Comparison of ENCODE assay signal across 8 mouse cellular contexts in genomic region chr9:37460961-37461340, GRCm38 (mm10). TPM values are rescaled to one million over a fixed set of nuclear protein-coding genes. Genes with fewer than 3 reads are reported as not detected.
DNase-seq lines count a peak whose midpoint lies in the region; ATAC-seq and TF ChIP-seq lines count a peak whose summit lies in the region.

No protein-coding gene starts in this region.

- peak overlapping the region; percentile 80 for H3K4me2 ChIP-seq in lung, postnatal 0 days (replicated peaks; ENCODE audit: low read depth, low read length)
- peak overlapping the region; percentile 95 for H3K4me2 ChIP-seq in stomach, embryonic 14.5 days (replicated peaks; ENCODE audit: low read depth, low read length)

- TF ChIP-seq POLR2A in cerebellum, adult 2 months (IDR thresholded peaks at IDR 0.05; ENCODE audit: borderline replicate concordance, insufficient read depth, low read length), result no peak

- no peaks in the 10 kb centered on the region; the same call in 1 of the 2 replicates for H3K27me3 ChIP-seq in cerebellum, adult 2 months (ENCODE audit: control insufficient read depth, insufficient read depth, low read length)
- peaks cover 55% of the 10 kb centered on the region for H3K27me3 ChIP-seq in lung, postnatal 0 days (replicated peaks; ENCODE audit: insufficient read depth, low read length)
- H3K27me3 ChIP-seq in limb, embryonic 10.5 days (ENCODE audit: low read depth, poor library complexity, severe bottlenecking), result peaks cover 87% of the 10 kb centered on the region
- peaks cover 59% of the 10 kb centered on the region for H3K27me3 ChIP-seq in stomach, embryonic 14.5 days (ENCODE audit: control insufficient read depth, insufficient read depth, low read length)

- H3K9me3 ChIP-seq in lung, postnatal 0 days (ENCODE audit: low read length), result no peaks in the 10 kb centered on the region
- H3K9me3 ChIP-seq in limb, embryonic 10.5 days (replicated peaks), result no peaks in the 10 kb centered on the region
- H3K9me3 ChIP-seq in stomach, embryonic 14.5 days (ENCODE audit: control insufficient read depth, low read depth, low read length), result no peaks in the 10 kb centered on the region

- 25% methylated on average over 5 of the region's 5 CpGs for WGBS in cerebellum, adult 2 months
- WGBS in lung, postnatal 0 days, result 8% methylated on average over 5 of the region's 5 CpGs
- 7% methylated on average over 5 of the region's 5 CpGs for WGBS in limb, embryonic 10.5 days
- 9% methylated on average over 5 of the region's 5 CpGs for WGBS in stomach, embryonic 14.5 days

- ATAC-seq in lung, postnatal 0 days, result no peak
- no peak for ATAC-seq in stomach, embryonic 14.5 days (ENCODE audit: insufficient number of reproducible peaks, insufficient read depth, low FRiP score, low read depth)

- no peak for TF ChIP-seq CTCF in cerebellum, adult 2 months (IDR thresholded peaks at IDR 0.05; ENCODE audit: borderline replicate concordance, insufficient read depth, low read depth, low read length)
- TF ChIP-seq CTCF in lung, postnatal 0 days (IDR thresholded peaks at IDR 0.05), result no peak

- H3K27ac ChIP-seq in cerebellum, adult 2 months (ENCODE audit: insufficient read depth, low read length), result no peak overlapping the region
- H3K27ac ChIP-seq in lung, postnatal 0 days (ENCODE audit: low read length), result no peak overlapping the region
- no peak overlapping the region for H3K27ac ChIP-seq in limb, embryonic 10.5 days
- H3K27ac ChIP-seq in stomach, embryonic 14.5 days (ENCODE audit: low read length), result no peak overlapping the region

- H3K9ac ChIP-seq in lung, postnatal 0 days (replicated peaks; ENCODE audit: low read depth), result no peak overlapping the region
- H3K9ac ChIP-seq in stomach, embryonic 14.5 days (replicated peaks; ENCODE audit: low read depth, low read length), result no peak overlapping the region

- H3K4me3 ChIP-seq in cerebellum, adult 2 months (replicated peaks; ENCODE audit: insufficient read depth, low read depth, low read length), result peak overlapping the region; percentile 44
- H3K4me3 ChIP-seq in lung, postnatal 0 days (ENCODE audit: low read depth, low read length), result peak overlapping the region; percentile 40; the same call in 1 of the 2 replicates
- H3K4me3 ChIP-seq in limb, embryonic 10.5 days, result peak overlapping the region; percentile 54
- peak overlapping the region; percentile 46 for H3K4me3 ChIP-seq in stomach, embryonic 14.5 days (ENCODE audit: low read depth, low read length)

- DNase-seq in cerebellum, adult 2 months, result no peak
- DNase-seq in cerebellum, adult 11 months, result no peak
- DNase-seq in lung, postnatal 0 days (ENCODE audit: low spot score), result no peak
- DNase-seq in lung, adult 18-20 months, result no peak
- no peak for DNase-seq in limb, embryonic 10.5 days (ENCODE audit: low spot score)
- no peak for DNase-seq in cerebellum, adult 9-10 months
- DNase-seq in embryo, embryonic 10.5 days (ENCODE audit: low spot score), result no peak

- no peaks in the 10 kb centered on the region for H3K36me3 ChIP-seq in lung, postnatal 0 days (ENCODE audit: insufficient read depth, low read length)
- H3K36me3 ChIP-seq in limb, embryonic 10.5 days, result no peaks in the 10 kb centered on the region
- H3K36me3 ChIP-seq in stomach, embryonic 14.5 days (ENCODE audit: control insufficient read depth, insufficient read depth, low read length), result no peaks in the 10 kb centered on the region

- no peak for TF ChIP-seq EP300 in lung, postnatal 0 days (IDR thresholded peaks at IDR 0.05)

- H3K4me1 ChIP-seq in cerebellum, adult 2 months (ENCODE audit: control insufficient read depth, insufficient read depth, low read length), result peaks cover 6% of the 10 kb centered on the region; the same call in 1 of the 2 replicates
- 0 out of 2 replicates have a peak, but pooled peaks cover 3% of the 10 kb centered on the region for H3K4me1 ChIP-seq in lung, postnatal 0 days (ENCODE audit: insufficient read depth, low read depth, low read length)
- H3K4me1 ChIP-seq in limb, embryonic 10.5 days, result peaks cover 31% of the 10 kb centered on the region
- H3K4me1 ChIP-seq in stomach, embryonic 14.5 days (ENCODE audit: control insufficient read depth, insufficient read depth, low read length), result 0 out of 2 replicates have a peak, but pooled peaks cover 8% of the 10 kb centered on the region

RNA-seq across cellular contexts. Expression of gene Robo3, which starts 27.9 kb away (rescaled TPM):
- 1.3 and 1.4 TPM in 2 replicates for polyA plus RNA-seq in cerebellum, adult 2 months (2012; rRNA removed)
- polyA plus RNA-seq in lung, postnatal 0 days (2015; fragmentation: Nextera tagmentation; extraction: Ambion mirVana), result 0.08 and 0.14 TPM in 2 replicates
- polyA plus RNA-seq in limb, embryonic 10.5 days (2016; fragmentation: Nextera tagmentation; extraction: Ambion mirVana), result 0.10 TPM in 1 of 2 replicates, not detected in the other
- 0.06 TPM in 1 of 2 replicates, not detected in the other for polyA plus RNA-seq in stomach, embryonic 14.5 days (2014; fragmentation: Nextera tagmentation; extraction: Ambion mirVana)

RNA-seq across cellular contexts. Expression of gene Msantd2, which starts 28.2 kb away (rescaled TPM):
- polyA plus RNA-seq in cerebellum, adult 2 months (2012; rRNA removed), result 40.6 and 40.7 TPM in 2 replicates
- 12.1 and 12.2 TPM in 2 replicates for polyA plus RNA-seq in lung, postnatal 0 days (2015; fragmentation: Nextera tagmentation; extraction: Ambion mirVana)
- 33.1 and 38.0 TPM in 2 replicates for polyA plus RNA-seq in limb, embryonic 10.5 days (2016; fragmentation: Nextera tagmentation; extraction: Ambion mirVana)
- polyA plus RNA-seq in stomach, embryonic 14.5 days (2014; fragmentation: Nextera tagmentation; extraction: Ambion mirVana), result 33.2 and 38.9 TPM in 2 replicates

RNA-seq across cellular contexts. Expression of gene Robo4, which starts 59.3 kb away (rescaled TPM):
- polyA plus RNA-seq in cerebellum, adult 2 months (2012; rRNA removed), result 5.7 and 5.9 TPM in 2 replicates
- 18.9 and 21.6 TPM in 2 replicates for polyA plus RNA-seq in lung, postnatal 0 days (2015; fragmentation: Nextera tagmentation; extraction: Ambion mirVana)
- 9.9 and 10.3 TPM in 2 replicates for polyA plus RNA-seq in limb, embryonic 10.5 days (2016; fragmentation: Nextera tagmentation; extraction: Ambion mirVana)
- polyA plus RNA-seq in stomach, embryonic 14.5 days (2014; fragmentation: Nextera tagmentation; extraction: Ambion mirVana), result 8.9 and 12.0 TPM in 2 replicates
